Comparison of ENCODE assay signal across 8 mouse cellular contexts in genomic region chr10:120475041-120475541, GRCm38 (mm10). TPM values are rescaled to one million over a fixed set of nuclear protein-coding genes. Genes with fewer than 3 reads are reported as not detected.
A peak's percentile ranks its signal among the peaks of the same experiment; 100 is the strongest.
DNase-seq lines count a peak whose midpoint lies in the region; ATAC-seq lines count a peak whose summit lies in the region.

No protein-coding gene starts in this region.

- H3K27me3 ChIP-seq in heart, embryonic 13.5 days (replicated peaks), result no peaks in the 10 kb centered on the region
- H3K27me3 ChIP-seq in limb, embryonic 11.5 days (ENCODE audit: control insufficient read depth, insufficient read depth, low read length), result no peaks in the 10 kb centered on the region
- no peaks in the 10 kb centered on the region for H3K27me3 ChIP-seq in neural tube, embryonic 12.5 days (replicated peaks)

- peak; percentile 29 to 47 for DNase-seq in cerebellum, postnatal 10 days
- DNase-seq in cerebellum, adult 11 months, result no peak
- DNase-seq in urinary bladder, postnatal 25 days (ENCODE audit: low spot score), result peak; percentile 6
- no peak for DNase-seq in urinary bladder, postnatal 4 days (ENCODE audit: low spot score in 2 of 2)
- DNase-seq in limb, embryonic 11.5 days (ENCODE audit: low spot score), result peak; percentile 74

- no peaks in the 10 kb centered on the region; the same call in 1 of the 2 replicates for H3K36me3 ChIP-seq in heart, embryonic 13.5 days
- no peaks in the 10 kb centered on the region for H3K36me3 ChIP-seq in limb, embryonic 11.5 days (ENCODE audit: control insufficient read depth, insufficient read depth, low read length)
- H3K36me3 ChIP-seq in neural tube, embryonic 12.5 days, result no peaks in the 10 kb centered on the region

- H3K4me3 ChIP-seq in heart, embryonic 13.5 days, result peak overlapping the region; percentile 86
- H3K4me3 ChIP-seq in limb, embryonic 11.5 days (ENCODE audit: low read depth, low read length), result peak overlapping the region; percentile 99
- peak overlapping the region; percentile 79 for H3K4me3 ChIP-seq in neural tube, embryonic 12.5 days

- H3K4me1 ChIP-seq in heart, embryonic 13.5 days, result peaks cover 18% of the 10 kb centered on the region
- peaks cover 6% of the 10 kb centered on the region; the same call in 1 of the 2 replicates for H3K4me1 ChIP-seq in limb, embryonic 11.5 days (ENCODE audit: control insufficient read depth, insufficient read depth, low read length)
- peaks cover 25% of the 10 kb centered on the region for H3K4me1 ChIP-seq in neural tube, embryonic 12.5 days

- no peak for ATAC-seq in heart, embryonic 13.5 days (ENCODE audit: extremely low read depth, insufficient number of reproducible peaks, low FRiP score, low TSS enrichment)
- no peak for ATAC-seq in limb, embryonic 11.5 days (ENCODE audit: insufficient number of reproducible peaks, low FRiP score, low TSS enrichment, low read depth)
- ATAC-seq in neural tube, embryonic 12.5 days (ENCODE audit: low FRiP score, low read depth), result peak; percentile 29; the same call in 1 of the 2 replicates
- ATAC-seq in megakaryocyte-erythroid progenitor cell, adult 5-6 weeks (replicated peaks; ENCODE audit: low FRiP score, low TSS enrichment, poor library complexity, severe bottlenecking), result no peak

- under 1% methylated on average over 45 of the region's 45 CpGs for WGBS in heart, embryonic 13.5 days
- under 1% methylated on average over 44 of the region's 45 CpGs for WGBS in limb, embryonic 11.5 days
- under 1% methylated on average over 45 of the region's 45 CpGs for WGBS in neural tube, embryonic 12.5 days

- H3K9me3 ChIP-seq in heart, embryonic 13.5 days, result no peaks in the 10 kb centered on the region
- no peaks in the 10 kb centered on the region for H3K9me3 ChIP-seq in limb, embryonic 11.5 days (ENCODE audit: control insufficient read depth, low read length)
- no peaks in the 10 kb centered on the region for H3K9me3 ChIP-seq in neural tube, embryonic 12.5 days

- peak overlapping the region; percentile 99 for H3K4me2 ChIP-seq in heart, embryonic 13.5 days
- peak overlapping the region; percentile 90 for H3K4me2 ChIP-seq in limb, embryonic 11.5 days (ENCODE audit: low read depth, severe bottlenecking)
- peak overlapping the region; percentile 96 for H3K4me2 ChIP-seq in neural tube, embryonic 12.5 days (replicated peaks)

- H3K27ac ChIP-seq in heart, embryonic 13.5 days (replicated peaks), result peak overlapping the region; percentile 88
- H3K27ac ChIP-seq in limb, embryonic 11.5 days (replicated peaks; ENCODE audit: low read depth, low read length), result peak overlapping the region; percentile 99
- H3K27ac ChIP-seq in neural tube, embryonic 12.5 days, result peak overlapping the region; percentile 60

- H3K9ac ChIP-seq in heart, embryonic 13.5 days, result peak overlapping the region; percentile 95
- peak overlapping the region; percentile 100 for H3K9ac ChIP-seq in limb, embryonic 11.5 days (ENCODE audit: low read length)
- H3K9ac ChIP-seq in neural tube, embryonic 12.5 days, result peak overlapping the region; percentile 90

RNA-seq across cellular contexts. Expression of gene Hmga2, which starts 1.2 kb away (rescaled TPM):
- 11.3 and 12.4 TPM in 2 replicates for polyA plus RNA-seq in heart, embryonic 13.5 days (2015; fragmentation: Nextera tagmentation; extraction: Ambion mirVana)
- 179 and 195 TPM in 2 replicates for polyA plus RNA-seq in limb, embryonic 11.5 days (2014; fragmentation: Nextera tagmentation; extraction: Ambion mirVana)
- polyA plus RNA-seq in neural tube, embryonic 12.5 days (2016; fragmentation: Nextera tagmentation; extraction: Ambion mirVana), result 24.7 and 29.9 TPM in 2 replicates
- 0.52 and 0.62 TPM in 2 replicates for total RNA-seq in megakaryocyte-erythroid progenitor cell, adult 5-6 weeks (2014; fragmentation: Nextera tagmentation)
- total RNA-seq in megakaryocyte-erythroid progenitor cell, adult 5-6 weeks (2017), result 1.5 TPM in 1 of 2 replicates, not detected in the other

Comparison
In these comparisons a context has a peak if more than half of its experiments do, and no peak if none do; other contexts are left out.
1. DNase-seq: peak in cerebellum, postnatal 10 days (2 of 2), urinary bladder, postnatal 25 days (single experiment) and limb, embryonic 11.5 days (single experiment); none in cerebellum, adult 11 months (single experiment) and urinary bladder, postnatal 4 days (0 of 2).
2. Peak in every context shown above with its lines, with median percentiles within 50 percentile points of each other: H3K27ac ChIP-seq, H3K4me2 ChIP-seq, H3K4me3 ChIP-seq and H3K9ac ChIP-seq.